Mouse (Mus musculus) CH12.LX (cell line): Measurements from ENCODE around the gene C77080. TPM values are rescaled to one million over a fixed set of nuclear protein-coding genes. Genes with fewer than 3 reads are reported as not detected.
A peak's percentile ranks its signal among the peaks of the same experiment; 100 is the strongest.

Source experiments
- DNase-seq: peaks from one replicate; pipeline ENCODE4 v3.0.0-alpha.2; 2013; ENCODE audit errors: extremely low read depth
- H3K27ac ChIP-seq: 2 replicates; pipeline ENCODE4 v1.5.1; 2012; ENCODE audit warnings: low read depth, mild to moderate bottlenecking, control low read depth, moderate library complexity; ENCODE audit not compliant: insufficient read depth
- H3K27me3 ChIP-seq: replicated peaks from 2 replicates; pipeline ENCODE3; 2012; ENCODE audit warnings: inconsistent platforms
- H3K36me3 ChIP-seq, 2 experiments: replicated peaks in 1 of 2; 2 replicates each; pipeline versions ENCODE3 to v1.6.1; 2012; ENCODE audit warnings: inconsistent platforms in 1 of 2, low read length in 1 of 2, mild to moderate bottlenecking in 1 of 2, mixed read lengths in 1 of 2, moderate library complexity in 1 of 2; ENCODE audit not compliant: control insufficient read depth in 1 of 2, insufficient read depth in 1 of 2
- H3K4me1 ChIP-seq, 2 experiments: 2 replicates each; pipeline ENCODE4 v1.6.1; 2012; ENCODE audit warnings: inconsistent platforms in 1 of 2, moderate library complexity in 1 of 2; ENCODE audit not compliant: insufficient read depth in 2 of 2, control insufficient read depth in 1 of 2
- H3K4me2 ChIP-seq: 2 replicates; pipeline ENCODE4 v1.6.1; 2012; ENCODE audit warnings: low read depth, mild to moderate bottlenecking, control low read depth; ENCODE audit not compliant: poor library complexity, insufficient read depth, severe bottlenecking
- H3K4me3 ChIP-seq, 3 experiments: fragments of 150-350 bp in 1 of 3; sonication (generic) in 1 of 3; replicated peaks in 1 of 3; 2 replicates each; pipeline versions ENCODE3 to v1.5.1; 2011 to 2012; ENCODE audit warnings: low read depth in 2 of 3, low read length in 2 of 3, mild to moderate bottlenecking in 2 of 3, moderate library complexity in 2 of 3, control low read depth in 1 of 3, improper control_type of control experiment in 1 of 3, inconsistent platforms in 1 of 3, mixed read lengths in 1 of 3; ENCODE audit not compliant: poor library complexity in 1 of 3
- H3K79me2 ChIP-seq: replicated peaks from 2 replicates; pipeline ENCODE4 v1.6.1; 2012; ENCODE audit warnings: mild to moderate bottlenecking, moderate library complexity; ENCODE audit not compliant: control insufficient read depth, poor library complexity, insufficient read depth, severe bottlenecking; ENCODE audit errors: extremely low read depth
- H3K9ac ChIP-seq: 2 replicates; pipeline ENCODE4 v1.6.1; 2012; ENCODE audit warnings: low read depth, mild to moderate bottlenecking, control low read depth, moderate library complexity; ENCODE audit not compliant: insufficient read depth
- H3K9me3 ChIP-seq: replicated peaks from 2 replicates; pipeline ENCODE3; 2012; ENCODE audit warnings: low read length, inconsistent platforms, mixed read lengths
- CTCF ChIP-seq, 2 experiments: IDR thresholded peaks in 1 of 2; conservative IDR thresholded peaks in 1 of 2; 2 replicates each; pipeline ENCODE4 v1.5.1; 2011 to 2012; ENCODE audit warnings: low read depth in 2 of 2, low read length in 2 of 2, improper control_type of control experiment in 1 of 2, inconsistent platforms in 1 of 2, mild to moderate bottlenecking in 1 of 2, moderate library complexity in 1 of 2
- E2F4 ChIP-seq: IDR thresholded peaks from 2 replicates; pipeline ENCODE4 v1.6.1; 2011; ENCODE audit warnings: low read depth, low read length, improper control_type of control experiment; ENCODE audit not compliant: insufficient replicate concordance
- ELF1 ChIP-seq: IDR thresholded peaks from 2 replicates; pipeline ENCODE4 v1.6.1; 2014; ENCODE audit warnings: low read depth, mild to moderate bottlenecking, inconsistent platforms, low read length, improper control_type of control experiment
- HCFC1 ChIP-seq: IDR thresholded peaks from 2 replicates; pipeline ENCODE4 v1.6.1; 2012; ENCODE audit warnings: low read depth, mild to moderate bottlenecking, inconsistent platforms, low read length, improper control_type of control experiment
- JUN ChIP-seq: IDR thresholded peaks from 2 replicates; pipeline ENCODE4 v1.6.1; 2011; ENCODE audit warnings: low read depth, mild to moderate bottlenecking, low read length, improper control_type of control experiment, moderate library complexity; ENCODE audit not compliant: insufficient read depth
- JUND ChIP-seq: conservative IDR thresholded peaks from 2 replicates; pipeline ENCODE4 v1.6.1; 2011; ENCODE audit warnings: low read depth, low read length, improper control_type of control experiment
- MAX ChIP-seq: IDR thresholded peaks from 2 replicates; pipeline ENCODE4 v1.6.1; 2011; ENCODE audit warnings: low read length, improper control_type of control experiment
- MAZ ChIP-seq: IDR thresholded peaks from 2 replicates; pipeline ENCODE4 v1.6.1; 2012; ENCODE audit warnings: low read depth, mild to moderate bottlenecking, inconsistent platforms, low read length, improper control_type of control experiment, moderate library complexity
- MEF2A ChIP-seq: IDR thresholded peaks from 2 replicates; pipeline ENCODE4 v1.6.1; 2014; ENCODE audit warnings: low read depth, mild to moderate bottlenecking, inconsistent platforms, low read length, improper control_type of control experiment, borderline replicate concordance
- MYC ChIP-seq: IDR thresholded peaks from 2 replicates; pipeline ENCODE4 v1.6.1; 2011; ENCODE audit warnings: low read depth, mild to moderate bottlenecking, improper control_type of control experiment, low read length
- PAX5 ChIP-seq: IDR thresholded peaks from 2 replicates; pipeline ENCODE4 v1.6.1; 2012; ENCODE audit warnings: low read length, inconsistent platforms, mixed read lengths
- POLR2AphosphoS2 ChIP-seq: IDR thresholded peaks from 2 replicates; pipeline ENCODE4 v1.6.1; 2011; ENCODE audit warnings: low read depth, low read length, improper control_type of control experiment
- RAD21 ChIP-seq: IDR thresholded peaks from 2 replicates; pipeline ENCODE4 v1.6.1; 2011; ENCODE audit warnings: low read depth, mild to moderate bottlenecking, low read length, improper control_type of control experiment, moderate library complexity
- RCOR1 ChIP-seq: conservative IDR thresholded peaks from 2 replicates; pipeline ENCODE4 v1.6.1; 2012; ENCODE audit warnings: low read depth, mild to moderate bottlenecking, inconsistent platforms, low read length, improper control_type of control experiment
- TBP ChIP-seq: conservative IDR thresholded peaks from 2 replicates; pipeline ENCODE4 v1.6.1; 2011; ENCODE audit warnings: low read depth, low read length, improper control_type of control experiment
- UBTF ChIP-seq: IDR thresholded peaks from 2 replicates; pipeline ENCODE4 v1.6.1; 2012; ENCODE audit warnings: low read depth, mild to moderate bottlenecking, inconsistent platforms, low read length, improper control_type of control experiment, moderate library complexity
- USF1 ChIP-seq: IDR thresholded peaks from 2 replicates; pipeline ENCODE4 v1.6.1; 2014; ENCODE audit warnings: low read depth, mild to moderate bottlenecking, inconsistent platforms, low read length, improper control_type of control experiment
- USF2 ChIP-seq: conservative IDR thresholded peaks from 2 replicates; pipeline ENCODE4 v1.6.1; 2011; ENCODE audit warnings: low read depth, low read length, improper control_type of control experiment
- ZMIZ1 ChIP-seq: IDR thresholded peaks from 2 replicates; pipeline ENCODE4 v1.6.1; 2012; ENCODE audit warnings: low read depth, mild to moderate bottlenecking, inconsistent platforms, low read length, improper control_type of control experiment
- ZNF384 ChIP-seq: IDR thresholded peaks from 2 replicates; pipeline ENCODE4 v1.6.1; 2012; ENCODE audit warnings: low read depth, low read length, improper control_type of control experiment, inconsistent platforms
- dilution Hi-C: fragments of 300-500 bp; cut with MboI; formaldehyde crosslinking; loops from 2 replicates; pipeline ENCODE4 v1.14.3; 2020; ENCODE audit warnings: low sequenced_read_pairs; ENCODE audit not compliant: extremely low pct_unique_long_range_greater_than_20kb, extremely low pct_ligation_motif_present
- in situ Hi-C: fragments of 300-500 bp; cut with MboI; formaldehyde crosslinking; loops from 3 replicates; pipeline ENCODE4 v1.14.3; 2019; ENCODE audit warnings: low sequenced_read_pairs, low pct_ligation_motif_present, low pct_unique_long_range_greater_than_20kb, mixed read lengths
- polyA plus RNA-seq: library from polyadenylated mRNA; unstranded; fragments of >175 nt; gene quantifications from 2 replicates; pipeline ENCODE4 v1.2.1, GENCODE M21; 2012; ENCODE audit warnings: low read depth; ENCODE audit not compliant: insufficient read length
- total RNA-seq, 2 experiments: library from RNA; depleted of rRNA; stranded (reverse); fragments of 300-350 nt in 1 of 2; fragments of >200 nt in 1 of 2; gene quantifications; 2 replicates each; pipeline ENCODE4 v1.2.3; 2012 to 2014

The C77080 gene
- total and polyA plus RNA-seq, 3 experiments, result 0.38 to 1.1 TPM; not detected in 1

DNA sequence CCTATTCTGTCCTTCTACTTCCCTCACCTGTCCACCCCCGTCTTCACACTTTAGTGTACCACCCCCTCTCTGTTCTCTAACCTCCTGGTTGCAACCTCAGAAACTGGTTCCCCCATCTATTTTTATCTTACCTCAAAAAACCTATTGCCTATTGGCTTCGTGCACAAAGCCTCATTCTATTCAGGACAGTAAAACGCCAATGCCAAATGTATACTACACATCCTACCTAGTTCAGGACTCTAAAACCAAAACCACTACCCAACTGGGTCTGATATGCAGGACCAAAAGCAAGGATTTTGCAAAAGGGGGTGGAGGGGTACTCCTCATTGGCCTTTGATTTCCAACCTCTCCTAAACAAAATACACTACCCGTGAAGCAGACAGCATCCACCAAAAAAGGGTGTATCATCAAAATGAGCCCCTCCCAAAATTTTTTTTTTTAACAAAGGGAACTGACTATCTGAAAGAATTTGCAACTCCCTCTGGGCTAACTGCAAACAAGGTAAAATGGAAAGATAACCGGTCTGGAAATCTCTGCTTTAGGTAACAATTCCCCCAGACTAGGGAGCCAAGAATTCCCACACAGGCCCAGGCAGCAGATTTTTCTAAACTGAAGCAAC lies 73.1 kb downstream of the C77080 start:
- peak overlapping the region; percentile 66 to 89 (median 75) for H3K4me3 ChIP-seq
- H3K9ac ChIP-seq, result peak overlapping the region; percentile 92
- in situ Hi-C loops, result loop anchor here (10.0 kb wide), 1 partner anchor 53 kb away; the partner anchor contains the start of gene Fndc5
- peak overlapping the region; percentile 98 for H3K4me2 ChIP-seq
- peaks cover 68% of the 10 kb centered on the region for H3K79me2 ChIP-seq
- H3K4me1 ChIP-seq, result peaks cover 17 to 53% of the 10 kb centered on the region in 2 experiments
- H3K9me3 ChIP-seq, result no peaks in the 10 kb centered on the region
- dilution Hi-C loops, result no loop called here
- no peak for DNase-seq
- no peak overlapping the region for H3K27ac ChIP-seq
- H3K27me3 ChIP-seq, result no peaks in the 10 kb centered on the region
- peak; percentile 46; the same call in 1 of the 2 replicates for TF ChIP-seq MEF2A
- peak; percentile 56; the same call in 1 of the 2 replicates for TF ChIP-seq ZNF384
- TF ChIP-seq TBP, result no peak
- peaks cover 11 to 33% of the 10 kb centered on the region in 2 experiments for H3K36me3 ChIP-seq

DNA sequence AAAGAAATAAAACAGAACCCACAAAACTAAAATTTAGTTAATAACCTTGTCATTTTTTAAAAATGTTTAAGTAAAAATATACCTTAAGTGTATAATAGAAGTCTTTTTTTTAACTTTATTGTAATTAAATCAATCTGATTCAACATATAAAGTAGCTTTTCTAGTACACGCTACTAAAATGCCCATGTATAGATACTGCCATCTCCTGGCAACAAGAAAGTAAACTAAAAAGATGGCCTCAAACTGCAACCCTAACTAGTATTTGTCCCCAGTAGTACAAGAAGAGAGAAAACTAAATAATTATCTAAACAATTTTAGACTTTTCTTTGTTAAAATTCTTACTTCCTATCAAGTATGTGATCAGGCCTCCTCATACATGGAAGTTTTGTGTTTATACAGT lies 81.6 kb downstream of the C77080 start:
- in situ Hi-C loops, result no loop called here
- Histone ChIP-seq H3K27ac (no peak overlapping the region), H3K36me3 (peaks cover 17 to 65% of the 10 kb centered on the region in 2 experiments), H3K27me3 (no peaks in the 10 kb centered on the region), H3K9me3 (no peaks in the 10 kb centered on the region), H3K4me2 (no peak overlapping the region), H3K4me3 (no peak overlapping the region), H3K9ac (no peak overlapping the region), H3K4me1 (peaks cover 0 to 22% of the 10 kb centered on the region in 2 experiments; a peak in 2 of 4 replicates), H3K79me2 (no peaks in the 10 kb centered on the region)
- DNase-seq, result no peak
- dilution Hi-C loops, result no loop called here
- TF ChIP-seq CTCF (conservative IDR thresholded peaks at IDR 0.05 in 1 of 2, IDR thresholded peaks at IDR 0.05 in 1 of 2; ENCODE audit: low read depth in 2 of 2, low read length in 2 of 2) (peak in 1 of 2 experiments; percentile 44; a peak in 2 of 4 replicates), ELF1 (no peak), RAD21 (peak; percentile 32)

DNA sequence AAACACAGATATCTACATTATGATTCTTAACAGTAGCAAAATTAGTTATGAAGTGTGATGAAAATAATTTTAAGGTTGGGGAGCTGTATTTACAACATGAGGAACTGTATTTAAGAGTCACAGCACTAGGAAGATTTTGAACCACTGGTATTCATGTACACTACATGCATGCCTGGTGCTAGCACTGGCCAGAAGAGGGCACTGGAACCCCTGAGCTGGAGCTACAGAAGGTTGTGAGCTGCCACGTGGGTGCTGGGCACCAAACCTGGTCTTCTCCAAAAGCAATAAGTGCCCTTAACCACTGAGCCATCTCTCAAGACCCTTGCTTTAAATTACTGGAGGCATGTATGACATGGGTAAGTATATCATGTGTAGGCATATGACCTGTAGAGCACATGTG lies 88.7 kb downstream of the C77080 start:
- peaks cover 29 to 68% of the 10 kb centered on the region in 2 experiments for H3K36me3 ChIP-seq
- H3K27ac ChIP-seq, result no peak overlapping the region
- no peaks in the 10 kb centered on the region for H3K27me3 ChIP-seq
- TF ChIP-seq MAX (no peak), RCOR1 (no peak), USF1 (no peak), ZMIZ1 (no peak), MAZ (no peak), CTCF (conservative IDR thresholded peaks at IDR 0.05 in 1 of 2, IDR thresholded peaks at IDR 0.05 in 1 of 2; ENCODE audit: low read depth in 2 of 2, low read length in 2 of 2) (no peak), JUN (no peak), USF2 (no peak), POLR2AphosphoS2 (no peak), PAX5 (no peak), JUND (no peak), MEF2A (no peak), E2F4 (no peak), HCFC1 (no peak), MYC (no peak), UBTF (no peak)
- dilution Hi-C loops (no loop called here), in situ Hi-C loops (no loop called here)
- no peak overlapping the region for H3K9ac ChIP-seq
- H3K9me3 ChIP-seq, result peaks cover 11% of the 10 kb centered on the region
- no peaks in the 10 kb centered on the region for H3K79me2 ChIP-seq
- no peak overlapping the region for H3K4me2 ChIP-seq
- no peak overlapping the region for H3K4me3 ChIP-seq
- no peak for DNase-seq
- H3K4me1 ChIP-seq, result no peaks in the 10 kb centered on the region
